Mouse (Mus musculus): ENCODE measurements around the gene Adat1.
A peak's percentile ranks its signal among the peaks of the same experiment; 100 is the strongest.

The Adat1 gene

DNA sequence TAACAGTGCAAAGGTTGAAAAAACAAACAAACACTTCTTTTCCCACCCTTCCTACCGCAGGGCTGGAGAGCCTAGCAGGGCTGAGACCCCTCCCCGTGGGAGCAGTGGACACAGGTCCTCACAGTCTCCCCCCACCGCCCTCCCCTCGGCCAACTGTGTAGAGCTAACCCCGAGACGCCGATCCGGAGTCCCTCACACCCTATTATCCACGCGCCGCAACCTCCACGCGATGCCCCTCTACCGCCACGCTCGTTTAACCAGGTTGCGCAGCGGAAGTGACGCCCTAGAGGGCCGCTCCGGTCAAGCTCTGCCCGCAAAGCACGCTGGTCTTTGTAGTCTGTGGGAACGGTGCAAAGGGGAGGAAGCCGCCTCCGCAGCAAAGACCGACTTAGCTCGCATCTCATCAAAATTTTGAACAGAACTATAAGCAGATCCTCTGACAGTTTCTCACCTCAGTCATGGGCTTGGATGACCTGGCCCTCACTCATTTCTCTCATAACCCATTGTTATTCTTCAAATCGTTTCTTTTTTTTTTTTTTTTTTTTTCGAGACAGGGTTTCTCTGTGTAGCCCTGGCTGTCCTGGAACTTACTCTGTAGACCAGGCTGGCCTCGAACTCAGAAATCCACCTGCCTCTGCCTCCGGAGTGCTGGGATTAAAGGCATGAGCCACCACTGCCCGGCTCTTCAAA is at the start of gene Adat1:
TSS of gene Adat1 (minus strand) at position 290 of the 690 bp plus-strand sequence.
- DNase-seq (ENCODE audit: low spot score), result peak; percentile 88

DNA sequence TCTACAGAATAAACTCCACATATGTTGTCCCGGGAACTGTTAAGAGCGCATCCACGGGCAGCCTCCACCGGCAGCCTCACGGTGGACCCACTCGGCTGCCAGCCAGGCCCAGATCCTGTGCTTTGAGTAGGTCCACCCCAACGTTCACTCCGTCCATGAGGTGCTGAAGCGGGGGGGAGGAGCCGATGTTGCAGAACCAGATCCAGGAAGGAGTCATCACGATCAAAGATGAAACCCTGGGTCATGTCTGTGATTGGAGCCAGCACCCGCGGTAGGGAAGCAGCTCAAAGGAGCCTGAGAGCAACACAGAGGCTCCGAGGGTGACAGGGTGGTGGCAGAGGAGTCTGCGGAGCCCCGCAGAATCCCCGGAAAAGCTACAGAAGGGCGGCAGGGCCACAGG is 45.4 kb upstream of the Adat1 start:
- DNase-seq (ENCODE audit: low spot score), result no peak

DNA sequence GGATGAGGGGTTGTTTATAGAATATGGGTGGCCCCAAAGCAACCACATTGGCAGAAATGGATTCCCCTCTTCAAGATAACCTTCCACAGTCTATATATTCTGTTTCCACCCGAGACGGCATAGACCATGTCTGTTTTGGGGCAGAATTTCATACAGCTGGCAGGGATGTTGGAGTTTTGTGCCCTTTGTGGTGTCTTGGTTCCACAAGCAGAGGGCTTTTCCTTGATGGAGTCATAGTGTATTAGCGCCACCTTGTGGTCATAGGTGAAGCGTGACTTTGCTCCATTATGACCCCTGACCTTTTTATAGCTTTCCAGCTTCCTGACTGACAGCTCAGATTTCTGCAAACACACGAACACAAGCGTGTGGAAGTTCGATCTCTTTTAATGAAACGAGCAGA is 42.5 kb upstream of the Adat1 start:
- DNase-seq (ENCODE audit: low spot score), result peak; percentile 25

DNA sequence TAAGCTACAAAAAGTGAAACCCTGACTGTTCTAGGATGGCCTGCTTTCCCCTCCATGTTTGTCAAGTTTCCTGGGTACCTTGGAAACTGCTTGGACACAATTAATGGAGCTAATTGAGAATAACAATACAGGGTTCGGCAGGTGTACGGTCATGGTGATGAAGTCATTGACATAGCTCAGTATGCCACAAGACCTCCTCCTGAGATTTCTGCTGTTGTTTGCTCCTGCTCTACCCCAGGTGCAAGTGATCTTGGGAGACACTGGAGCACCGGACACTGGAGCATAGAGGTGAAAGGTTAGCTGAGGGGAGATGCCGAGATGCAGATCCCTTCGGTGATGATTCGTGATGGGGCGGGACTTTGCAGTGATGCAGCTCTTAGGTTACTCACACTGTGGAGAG is 41.0 kb upstream of the Adat1 start:
- DNase-seq (ENCODE audit: low spot score), result no peak

DNA sequence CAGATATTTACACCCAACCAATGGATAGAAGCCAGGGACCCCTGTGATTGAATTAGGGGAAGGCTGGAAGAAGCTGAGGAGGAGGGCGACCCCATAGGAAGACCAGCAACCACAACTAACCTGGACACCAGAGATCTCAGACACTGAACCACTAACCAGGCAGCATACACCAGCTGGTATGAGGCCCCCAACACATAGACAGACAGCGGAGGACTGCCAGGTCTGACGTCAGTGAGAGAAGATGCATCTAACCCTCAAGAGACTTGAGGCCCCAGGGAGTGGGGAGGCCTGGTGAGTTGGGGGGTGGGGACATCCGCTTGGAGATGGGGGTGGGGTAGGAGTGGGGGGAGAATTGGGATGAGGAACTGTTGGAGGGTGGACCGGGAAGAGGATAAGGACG is 38.6 kb upstream of the Adat1 start:
- DNase-seq (ENCODE audit: low spot score), result no peak

DNA sequence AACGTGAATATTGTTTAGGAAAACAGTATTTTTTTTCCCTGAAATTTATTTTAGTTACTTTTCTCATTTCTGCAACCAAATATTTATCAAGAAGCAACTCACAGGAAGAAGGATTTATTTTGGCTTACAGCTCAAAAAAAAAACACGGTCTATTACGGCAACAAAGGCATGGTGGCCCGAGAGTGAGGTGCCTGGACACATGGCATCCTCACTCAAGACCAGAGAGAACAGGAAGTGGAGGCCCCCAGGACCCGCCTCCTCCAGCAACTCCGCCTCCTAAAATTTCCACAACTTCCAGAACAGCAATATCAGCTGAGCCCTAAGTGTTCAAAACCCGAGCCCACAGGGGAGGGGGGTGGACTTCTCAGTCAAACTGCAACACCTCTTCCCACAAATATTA is 37.4 kb upstream of the Adat1 start:
- DNase-seq (ENCODE audit: low spot score), result no peak

DNA sequence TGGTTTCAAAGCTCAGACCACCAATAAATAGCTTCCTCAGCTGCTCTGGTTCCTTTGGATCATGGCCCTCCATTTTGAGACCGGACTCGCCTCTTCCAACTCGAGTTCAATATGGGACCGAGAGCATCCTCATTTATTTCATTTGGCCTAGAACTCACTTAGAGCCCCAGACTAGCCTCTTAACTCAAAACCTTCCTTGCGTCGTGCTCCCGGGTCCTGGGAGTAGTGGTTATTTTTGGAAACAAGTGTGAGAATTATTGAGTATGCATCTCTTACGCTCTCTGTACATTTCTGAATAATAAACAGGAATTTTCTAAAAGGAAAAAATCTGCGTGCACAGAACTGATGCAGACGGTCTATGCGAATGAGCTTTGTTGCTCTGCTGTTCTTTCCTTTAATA is 22.8 kb upstream of the Adat1 start, which contains the start of gene Gm6793:
TSS of gene Gm6793 (minus strand) at position 101 of the 400 bp plus-strand sequence.
- no peak for DNase-seq (ENCODE audit: low spot score)

DNA sequence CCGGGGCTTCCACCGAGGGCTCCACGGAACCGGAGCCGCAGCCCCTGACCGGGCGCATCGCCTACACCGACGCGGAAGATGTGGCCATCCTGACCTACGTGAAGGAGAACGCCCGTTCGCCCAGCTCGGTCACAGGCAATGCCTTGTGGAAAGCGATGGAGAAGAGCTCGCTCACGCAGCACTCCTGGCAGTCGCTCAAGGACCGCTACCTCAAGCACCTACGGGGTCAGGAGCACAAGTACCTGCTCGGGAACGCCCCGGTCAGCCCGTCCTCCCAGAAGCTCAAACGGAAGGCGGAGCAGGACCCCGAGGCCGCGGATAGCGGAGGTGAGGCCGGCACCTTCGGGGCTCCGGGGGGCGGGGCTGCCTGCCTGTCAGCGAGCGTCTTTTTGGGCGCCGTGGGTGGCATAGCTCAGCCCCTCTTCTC is 19.7 kb upstream of the Adat1 start:
- peak; percentile 35 for DNase-seq (ENCODE audit: low spot score)

DNA sequence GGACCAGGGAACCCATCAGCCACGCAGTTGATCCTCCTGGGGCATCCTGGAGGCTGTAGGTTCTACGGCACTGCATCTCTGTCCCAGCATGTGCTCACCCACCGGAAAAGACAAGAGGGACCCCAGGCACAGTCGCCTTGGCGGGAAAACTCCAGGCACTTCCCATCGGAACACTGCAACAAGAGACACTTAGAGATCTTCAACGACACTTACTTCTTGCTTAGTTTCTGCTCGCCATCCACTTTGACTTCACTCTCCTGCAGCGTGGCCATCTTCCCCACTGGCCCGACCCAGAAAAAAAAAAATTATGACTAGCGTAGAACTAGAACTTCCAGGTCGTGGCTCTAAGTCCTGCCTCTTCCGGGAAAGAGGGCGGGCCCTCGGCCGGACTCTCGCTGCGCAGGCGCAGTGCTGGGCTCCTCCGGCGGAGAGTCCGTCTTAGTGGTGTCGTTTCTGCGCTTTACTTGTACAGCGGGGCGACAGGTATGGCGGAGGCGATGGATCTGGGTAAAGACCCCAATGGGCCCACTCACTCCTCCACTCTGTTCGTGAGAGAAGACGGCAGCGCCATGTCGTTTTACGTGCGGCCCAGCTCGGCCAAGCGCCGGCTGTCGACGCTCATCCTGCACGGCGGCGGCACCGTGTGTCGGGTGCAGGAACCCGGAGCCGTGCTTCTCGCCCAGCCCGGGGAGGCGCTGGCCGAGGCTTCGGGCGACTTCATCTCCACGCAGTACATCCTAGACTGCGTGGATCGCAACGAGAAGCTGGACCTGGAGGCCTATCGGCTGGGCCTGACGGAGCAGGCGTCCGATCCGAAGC is 19.1 kb upstream of the Adat1 start, which contains the start of the genes Kars and Terf2ip:
TSS of gene Kars (minus strand) at position 327 of the 819 bp plus-strand sequence.
TSS of gene Terf2ip (plus strand) at position 402 of the 819 bp plus-strand sequence.
- peak; percentile 90 for DNase-seq (ENCODE audit: low spot score)

DNA sequence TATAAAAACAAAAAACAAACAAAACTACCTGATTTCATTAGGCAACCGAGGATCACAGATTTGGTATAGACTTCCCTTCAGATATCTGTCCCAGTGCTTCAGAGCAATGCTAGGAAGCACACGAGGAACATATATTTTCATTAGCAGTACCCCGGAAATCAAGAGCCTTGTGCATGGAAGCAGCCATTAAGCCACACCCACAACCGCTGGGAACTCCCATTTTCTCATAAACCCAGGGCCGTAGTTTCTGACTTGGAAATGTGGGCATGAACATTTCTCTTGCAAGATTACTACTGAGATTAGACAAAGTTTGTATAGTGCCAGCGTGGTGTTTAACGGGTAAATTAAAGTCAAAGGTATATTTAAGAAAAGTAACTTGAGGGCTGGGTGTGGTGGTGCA is 17.5 kb upstream of the Adat1 start:
- no peak for DNase-seq (ENCODE audit: low spot score)

DNA sequence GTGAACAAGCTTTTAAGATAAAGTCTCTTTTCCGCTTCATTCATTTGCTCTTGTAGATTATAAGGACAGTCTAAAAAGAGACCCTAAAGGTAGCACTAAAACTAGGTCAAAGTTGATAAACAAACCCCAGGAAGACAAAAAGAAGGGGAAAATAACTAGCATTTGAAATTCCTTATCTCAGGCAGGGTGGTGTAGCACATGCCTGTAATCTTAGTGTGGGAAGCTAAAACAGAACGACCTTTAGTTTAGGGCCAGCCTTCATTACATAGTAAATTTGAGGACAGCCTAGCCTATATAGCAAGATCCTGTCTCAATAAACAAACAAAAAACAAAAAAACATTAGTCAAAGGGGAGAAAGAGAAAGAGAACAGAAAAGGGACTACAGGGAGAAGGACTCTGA is 15.6 kb upstream of the Adat1 start:
- no peak for DNase-seq (ENCODE audit: low spot score)

DNA sequence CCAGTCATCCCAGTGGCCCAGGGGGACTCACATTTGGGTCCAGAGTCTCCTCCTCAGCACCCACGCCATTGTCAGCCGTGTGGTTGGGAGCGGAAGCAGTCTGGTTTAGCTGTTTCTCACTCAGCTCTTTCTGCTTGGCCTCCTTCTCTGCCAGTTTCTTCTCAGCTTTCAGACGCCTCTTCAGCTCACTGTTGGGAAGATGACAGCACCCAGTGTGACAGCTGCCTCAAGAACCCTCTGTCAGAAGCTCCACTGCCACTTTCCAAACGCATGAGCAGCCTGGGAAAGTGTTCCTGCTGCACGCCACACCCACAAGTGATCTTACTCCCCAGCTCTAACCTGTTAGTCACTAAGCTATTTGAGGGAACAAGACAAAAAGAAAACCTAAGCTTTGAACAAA is 13.5 kb upstream of the Adat1 start:
- no peak for DNase-seq (ENCODE audit: low spot score)

DNA sequence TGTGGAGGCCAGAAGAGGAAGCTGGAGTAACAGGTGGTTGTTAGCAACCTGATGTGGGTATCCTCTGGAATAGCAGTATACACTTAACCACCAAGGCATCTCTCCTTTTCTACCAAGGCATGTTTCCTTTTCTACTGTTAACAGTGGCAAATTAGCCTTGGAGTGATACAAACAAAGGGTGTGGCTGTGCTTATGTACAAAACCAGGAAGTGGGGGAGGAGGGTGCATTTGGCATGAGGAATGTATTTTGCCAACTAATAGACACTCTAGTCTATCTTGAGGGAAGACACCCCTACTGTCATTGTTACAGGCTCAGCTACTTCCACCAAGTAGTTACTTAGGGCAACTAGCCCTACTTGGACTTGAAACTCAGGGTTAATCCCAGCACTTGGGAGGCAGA is 12.7 kb upstream of the Adat1 start:
- DNase-seq (ENCODE audit: low spot score), result no peak

DNA sequence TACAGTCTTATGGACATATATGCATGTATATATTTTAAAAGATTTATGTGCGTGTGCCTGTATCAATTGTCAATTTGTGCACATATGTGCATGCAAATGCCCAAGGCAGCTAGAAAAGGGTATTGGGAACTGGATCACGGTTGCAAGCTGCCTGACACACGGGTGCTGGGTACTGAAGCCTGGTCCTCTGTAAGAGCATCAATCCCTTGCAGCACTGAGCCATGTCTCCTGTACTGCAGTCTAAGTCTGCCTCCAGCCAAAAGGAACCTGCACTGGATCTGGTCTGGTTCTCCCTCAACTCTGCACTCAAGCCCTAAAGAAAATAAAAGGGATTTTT is 569 bp upstream of the Adat1 start:
- DNase-seq (ENCODE audit: low spot score), result no peak

DNA sequence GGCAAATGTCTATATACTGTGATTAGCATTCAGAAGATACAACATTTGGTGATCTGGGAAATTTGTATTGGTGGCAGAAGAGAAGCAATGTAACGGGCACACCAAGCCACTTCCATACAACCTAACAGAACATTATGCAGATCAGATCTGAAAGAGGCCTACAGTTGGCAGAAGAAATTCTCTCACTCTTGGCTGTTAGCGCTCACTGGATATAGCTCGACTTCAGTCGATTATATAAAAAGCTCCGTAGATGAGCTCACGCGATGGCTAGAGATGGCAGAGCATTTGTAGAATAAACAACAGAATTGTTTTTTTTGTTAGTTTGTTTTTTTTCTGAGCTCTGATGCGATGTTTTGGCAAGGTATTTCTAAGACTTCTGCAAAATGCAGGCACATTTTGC is 824 bp downstream of the Adat1 start:
- no peak for DNase-seq (ENCODE audit: low spot score)

DNA sequence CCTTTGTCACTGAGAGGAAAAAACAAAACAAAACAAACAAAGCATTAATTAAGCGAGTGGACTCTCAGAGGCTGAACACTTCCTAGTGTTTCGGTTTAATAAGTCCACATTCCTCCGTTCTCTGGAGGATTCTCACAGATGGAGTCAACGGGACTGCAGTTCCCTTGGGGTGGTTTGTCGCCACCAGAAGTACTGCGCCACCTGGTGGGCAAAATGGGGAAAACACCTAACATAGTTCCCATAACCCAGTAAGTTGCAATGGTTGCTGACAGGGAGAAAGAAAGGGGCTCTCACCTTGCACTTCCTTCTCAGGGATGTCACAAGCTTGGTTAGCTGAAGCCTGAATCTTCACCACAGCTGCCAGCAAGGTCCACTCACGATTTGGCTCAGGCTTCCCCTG is 2.2 kb downstream of the Adat1 start:
- DNase-seq (ENCODE audit: low spot score), result peak; percentile 83

DNA sequence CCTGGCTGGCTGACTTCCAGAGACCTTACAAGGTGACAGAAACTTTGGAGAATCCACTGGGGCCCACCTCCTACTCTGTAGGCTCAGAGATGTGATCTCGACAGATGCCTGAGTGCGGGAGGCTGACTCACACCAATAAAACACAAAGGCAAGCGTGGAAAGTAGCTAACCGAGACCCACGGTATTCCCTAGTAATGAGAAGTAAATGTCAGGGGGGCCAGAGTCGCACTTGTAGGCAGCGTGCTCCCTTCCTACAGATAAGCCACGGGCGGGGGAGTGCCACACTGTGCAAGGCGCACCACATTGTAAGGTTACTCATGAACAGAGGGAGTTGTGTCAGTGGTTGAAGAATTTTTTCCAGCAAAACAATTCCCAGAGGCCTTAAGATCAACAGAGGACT is 7.6 kb downstream of the Adat1 start:
- DNase-seq (ENCODE audit: low spot score), result no peak

DNA sequence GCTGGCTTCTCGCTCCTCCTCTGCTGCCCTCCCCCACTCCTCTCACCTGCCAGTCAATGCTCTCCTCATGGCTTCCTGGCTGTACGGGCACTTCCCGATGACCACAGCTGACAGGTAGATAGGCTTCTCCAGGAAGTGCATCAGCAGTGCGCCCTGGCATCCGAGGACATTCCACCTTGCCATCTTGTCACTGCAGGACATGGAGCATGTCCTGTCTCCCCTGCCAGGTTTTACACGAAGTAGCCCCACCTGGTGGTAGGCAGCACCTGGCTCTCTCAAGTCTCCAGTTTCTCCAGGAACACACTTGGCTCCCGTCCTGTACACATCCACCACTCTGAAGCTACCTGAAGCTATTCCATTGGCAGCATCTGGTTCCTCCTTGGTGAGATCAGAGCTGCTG is 10.0 kb downstream of the Adat1 start:
- no peak for DNase-seq (ENCODE audit: low spot score)

DNA sequence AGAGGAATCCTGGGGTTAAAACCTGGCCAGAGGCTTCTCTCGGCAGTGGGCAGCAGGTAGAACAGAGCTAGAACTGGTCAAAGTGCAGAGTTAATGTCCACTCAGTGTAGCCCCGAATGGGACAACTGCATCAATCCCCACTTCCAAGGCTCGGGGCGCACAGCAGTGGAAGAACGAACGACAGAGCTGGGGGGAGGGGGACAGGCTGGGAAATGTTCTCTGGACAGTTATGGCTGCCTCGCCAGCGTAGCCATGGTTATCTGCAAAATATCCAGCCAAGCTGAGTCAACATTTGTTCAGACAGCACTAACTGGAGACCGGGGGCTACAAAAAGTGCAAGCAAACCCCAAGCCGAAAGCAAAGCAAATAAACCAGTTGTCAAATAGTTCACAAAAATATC is 14.0 kb downstream of the Adat1 start:
- no peak for DNase-seq (ENCODE audit: low spot score)

DNA sequence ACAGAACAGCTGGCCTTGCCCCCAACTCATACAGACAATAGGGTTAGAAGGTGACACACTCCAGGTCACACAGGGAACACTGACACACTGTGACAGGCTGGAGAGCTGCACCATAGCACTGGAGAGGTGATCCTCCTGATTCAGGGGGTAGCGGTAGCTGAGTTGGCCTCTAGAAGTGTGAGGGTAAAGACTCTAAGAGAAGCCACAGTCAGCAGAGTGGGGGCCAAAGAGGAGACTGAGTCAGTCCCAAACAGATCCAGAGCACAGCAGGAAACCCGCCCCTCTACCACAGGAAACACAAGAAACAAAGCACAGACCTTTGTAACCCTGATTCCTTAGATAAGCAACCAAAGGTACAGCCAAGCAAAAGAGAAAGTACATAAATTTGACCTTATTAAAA is 15.8 kb downstream of the Adat1 start:
- no peak for DNase-seq (ENCODE audit: low spot score)

DNA sequence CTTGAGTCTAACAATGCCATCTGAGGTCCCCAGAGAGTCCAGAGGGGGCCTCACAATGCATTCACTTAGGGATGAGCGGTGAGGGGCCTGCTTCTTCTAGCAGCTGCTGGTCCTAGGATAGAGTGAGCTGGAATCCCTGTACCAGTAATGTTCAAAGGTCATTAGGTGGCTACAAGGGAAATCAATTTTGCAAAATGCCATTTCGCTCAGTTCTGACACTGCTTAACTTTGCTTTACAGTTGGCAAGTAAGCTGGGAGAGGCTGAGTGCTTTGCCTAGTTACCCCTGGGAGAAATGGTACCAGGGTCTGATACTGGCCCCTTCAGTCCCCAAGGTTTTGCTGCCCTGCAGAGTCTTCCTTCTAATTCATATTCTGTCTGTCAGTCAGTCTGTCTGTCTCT is 16.4 kb downstream of the Adat1 start:
- no peak for DNase-seq (ENCODE audit: low spot score)

DNA sequence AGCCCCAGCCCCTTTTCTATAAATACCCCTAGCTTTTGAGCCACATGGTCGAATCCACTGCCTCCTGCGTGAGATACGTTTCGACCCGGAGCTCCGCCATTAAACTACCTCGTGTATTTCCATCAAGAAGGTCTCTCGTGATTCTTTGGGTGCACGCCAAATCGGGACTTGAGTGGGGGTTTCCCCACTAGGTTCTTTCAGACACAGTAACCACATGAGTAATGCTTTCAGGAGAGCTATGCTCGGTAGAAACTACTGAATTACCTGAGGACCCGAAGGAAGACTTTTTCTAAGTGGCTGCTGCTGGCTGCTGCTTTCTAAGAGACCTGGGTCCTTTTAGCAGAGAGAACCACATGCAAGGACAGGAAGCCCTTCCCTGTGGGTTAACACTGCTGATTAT is 18.0 kb downstream of the Adat1 start:
- DNase-seq (ENCODE audit: low spot score), result no peak

DNA sequence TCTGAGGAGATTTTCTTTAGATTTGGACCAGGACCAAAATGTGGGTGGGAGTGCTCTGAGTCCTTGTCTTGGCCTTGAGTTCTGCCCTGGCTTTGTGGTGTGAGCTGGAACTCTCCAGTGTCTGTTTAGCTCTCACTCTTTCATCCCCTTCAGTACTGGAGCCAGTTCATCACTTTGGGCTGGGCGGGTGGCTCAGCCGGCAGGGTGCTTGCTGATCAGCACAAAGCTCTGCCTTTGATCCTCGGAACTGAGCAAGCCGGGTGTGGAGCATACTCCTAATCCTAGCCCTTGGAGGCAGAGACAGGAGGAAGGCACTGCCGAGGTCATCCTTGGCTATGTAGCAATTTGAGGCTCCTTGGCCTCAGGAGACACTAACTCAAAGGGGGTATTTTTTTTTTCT is 23.1 kb downstream of the Adat1 start:
- DNase-seq (ENCODE audit: low spot score), result no peak

DNA sequence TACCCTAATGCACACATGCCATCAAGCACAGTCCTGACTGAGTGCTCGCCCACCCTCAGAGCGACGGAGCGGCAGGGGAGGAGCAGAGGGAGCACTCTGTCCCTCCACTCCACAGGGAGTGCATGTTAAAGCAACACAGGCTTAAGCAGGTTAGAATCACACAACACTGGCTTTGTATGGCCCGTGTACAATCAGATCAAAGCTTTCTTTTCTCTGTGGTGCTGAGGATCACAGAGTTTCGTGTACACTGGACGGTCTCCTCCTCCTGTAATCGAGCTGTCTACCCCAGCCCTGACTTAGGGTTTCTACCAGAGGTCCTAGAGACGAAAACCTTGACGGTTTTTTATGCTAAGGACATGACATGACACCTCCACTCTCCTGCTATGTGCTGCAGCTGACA is 23.6 kb downstream of the Adat1 start:
- no peak for DNase-seq (ENCODE audit: low spot score)
